Mouse (Mus musculus) heart, postnatal 0 days (tissue): ENCODE results near the gene Ctdnep1.

ENCODE experiments used
- CTCF ChIP-seq: IDR thresholded peaks from 2 replicates; pipeline ENCODE4 v1.5.1; 2016; ENCODE audit warnings: antibody characterized with exemption, control low read depth, low read depth
- EP300 ChIP-seq: IDR thresholded peaks from 2 replicates; pipeline ENCODE4 v1.6.1; 2016; ENCODE audit warnings: antibody characterized with exemption, low read depth

DNA sequence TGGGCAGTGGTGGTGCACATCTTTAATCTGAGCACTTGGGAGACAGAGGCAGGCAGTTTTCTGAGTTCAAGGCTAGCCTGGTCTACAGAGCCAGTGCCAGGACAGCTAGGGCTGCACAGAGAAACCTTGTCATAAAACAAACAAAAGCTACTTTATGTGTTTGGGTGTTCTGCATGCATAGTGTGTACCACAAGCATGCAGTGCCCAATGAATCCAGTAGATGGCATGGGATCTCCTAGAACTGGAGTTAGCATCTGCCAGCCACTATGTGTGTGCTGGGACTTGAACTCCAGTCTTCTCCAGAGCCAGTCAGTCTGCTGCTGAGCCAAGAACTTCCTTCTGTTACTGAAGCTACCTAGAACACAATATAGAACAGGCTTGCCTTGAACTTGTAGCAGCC lies 20.9 kb downstream of the Ctdnep1 start:
- TF ChIP-seq CTCF (peak; percentile 53), EP300 (no peak)
